Mouse (Mus musculus): ENCODE measurements around the gene Tnfrsf1a. TPM values are rescaled to one million over a fixed set of nuclear protein-coding genes. Genes with fewer than 3 reads are reported as not detected.
"Not testable (repeated sequence)": the region's sequence is repeated elsewhere in the genome, so short reads cannot be mapped to it uniquely, and the experiment has no call there.

Gene Tnfrsf1a
- 100 to 1,000 TPM; 242 to 262 TPM for total RNA-seq (2021)
- long read RNA-seq, experiment 1, transcript Tnfrsf1a-201 (10 exons, 2,156 nt): major isoform, 53 of 106 reads
- long read RNA-seq, experiment 1, partial matches to known transcripts: 50 of 106 reads
- long read RNA-seq, experiment 1, other reads (novel, unspliced or antisense): 3 of 106 reads
- long read RNA-seq, experiment 2, transcript Tnfrsf1a-201 (10 exons, 2,156 nt): major isoform, 42 of 57 reads
- long read RNA-seq, experiment 2, partial matches to known transcripts: 7 of 57 reads
- long read RNA-seq, experiment 2, other reads (novel, unspliced or antisense): 6 of 57 reads

DNA sequence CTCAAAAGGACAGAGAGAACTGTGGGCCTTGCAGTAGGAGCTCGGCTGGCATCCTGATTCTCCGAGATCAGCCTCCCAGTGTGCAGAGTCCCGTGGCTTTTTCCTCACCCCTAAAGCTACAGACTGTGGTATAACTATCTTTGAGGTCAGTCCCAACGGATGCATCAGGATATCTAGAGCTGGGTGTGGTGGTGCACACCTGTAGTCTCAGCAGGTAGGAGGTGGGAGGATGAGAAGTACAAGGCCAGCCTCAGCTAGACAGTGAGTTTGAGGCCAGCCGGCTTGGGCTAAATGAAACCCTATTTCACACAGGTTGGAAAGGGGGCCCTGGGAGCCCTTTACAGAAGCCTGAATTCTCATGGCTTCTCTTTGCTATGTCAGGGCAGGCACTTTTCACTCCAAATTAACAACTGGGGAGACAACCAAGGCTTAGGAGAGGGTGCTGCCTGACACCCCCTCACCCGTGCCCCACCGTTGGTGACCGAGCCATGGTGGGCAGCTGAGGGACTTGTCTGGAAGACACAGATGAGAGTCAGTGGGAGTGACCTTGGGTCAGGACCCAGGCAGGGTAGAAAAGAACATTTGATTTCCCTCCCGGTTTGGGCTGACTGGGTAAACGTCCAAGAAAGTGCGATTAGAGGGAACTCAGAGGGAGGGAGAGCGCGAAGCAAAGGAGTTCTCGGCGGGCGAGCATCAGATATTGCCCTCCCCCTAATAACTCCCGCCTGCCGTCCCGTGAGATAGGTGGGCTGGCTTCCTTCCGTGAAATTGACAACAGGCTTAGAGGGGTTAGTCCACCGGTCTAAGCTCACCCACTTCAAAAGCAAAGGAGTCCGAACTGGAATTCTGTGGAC is at the start of gene Tnfrsf1a:
Gene Tnfrsf1a, plus strand, starts transcription at position 642 of the 854 bp plus-strand sequence.
- peak in 1 of 2 experiments; percentile 24 for DNase-seq

DNA sequence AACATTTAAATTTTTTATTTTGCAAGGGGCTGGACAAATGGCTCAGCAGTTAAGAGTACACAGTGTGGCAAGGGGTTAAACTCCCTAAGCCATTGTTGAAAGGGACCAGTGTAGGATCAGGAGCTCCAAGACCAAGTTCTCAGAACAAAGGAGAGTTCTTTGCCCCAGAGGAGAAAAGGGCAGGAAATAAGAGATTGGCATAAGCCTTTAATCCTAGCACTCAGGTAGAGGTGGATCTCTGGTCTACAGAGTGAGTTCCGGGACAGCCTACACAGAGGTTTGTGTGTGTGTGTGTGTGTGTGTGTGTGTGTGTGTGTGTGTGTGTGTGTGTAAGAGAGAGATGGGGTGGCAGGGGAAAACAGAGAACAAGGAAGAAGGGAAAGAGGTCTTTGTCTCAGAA is 48.2 kb upstream of the Tnfrsf1a start:
- no peak for DNase-seq

- peak in 1 of 2 experiments; percentile 42 for DNase-seq
Observed at GRCm38 (mm10) chr6:125302231-125302982, 46.8 kb upstream of the Tnfrsf1a start.

DNA sequence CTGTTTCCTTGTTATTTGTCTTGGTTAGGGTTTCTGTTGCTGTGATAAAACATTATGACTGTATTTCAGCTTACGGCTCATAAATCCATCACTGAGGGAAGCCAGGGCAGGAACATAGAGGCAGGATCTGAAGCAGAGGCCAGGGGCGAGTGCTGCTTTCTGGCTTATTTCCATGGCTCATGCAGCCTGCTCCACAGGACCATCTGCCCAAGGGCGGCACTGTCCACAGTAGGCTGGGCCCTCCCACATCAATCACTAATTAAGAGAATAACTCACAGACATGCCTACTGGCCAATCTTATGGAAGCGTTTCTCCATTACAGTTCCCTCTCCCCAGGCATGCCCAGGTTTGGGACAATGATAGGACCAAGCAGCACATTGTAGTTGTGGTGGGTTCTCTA is 45.9 kb upstream of the Tnfrsf1a start:
- DNase-seq: no peak

- DNase-seq: not testable (repeated sequence)
Observed at GRCm38 (mm10) chr6:125304408-125304807, 44.8 kb upstream of the Tnfrsf1a start.

GRCm38 (mm10) chr6:125305465-125305864 is 43.7 kb upstream of the Tnfrsf1a start:
- no peak for DNase-seq

DNA sequence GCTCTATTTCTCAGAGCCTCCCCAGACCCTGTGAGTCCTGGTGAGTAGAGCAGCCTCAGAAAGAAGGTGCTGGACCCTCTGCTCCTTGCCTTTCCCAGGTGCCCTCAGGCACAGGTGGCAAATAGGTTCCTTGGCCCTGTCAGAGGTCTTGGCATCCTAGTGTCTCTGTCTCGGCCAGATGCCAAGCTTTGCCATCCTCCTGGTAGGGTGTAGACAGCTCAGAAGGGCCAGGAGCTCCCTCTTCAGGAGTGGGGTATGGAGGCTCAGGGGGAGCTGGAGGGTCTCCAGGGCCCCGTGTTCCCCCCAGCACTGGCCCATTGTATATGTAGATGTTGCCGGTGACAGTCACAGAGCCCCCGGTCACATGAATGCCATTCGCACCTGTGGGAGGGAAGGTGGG is 42.1 kb upstream of the Tnfrsf1a start:
- no peak for DNase-seq

DNA sequence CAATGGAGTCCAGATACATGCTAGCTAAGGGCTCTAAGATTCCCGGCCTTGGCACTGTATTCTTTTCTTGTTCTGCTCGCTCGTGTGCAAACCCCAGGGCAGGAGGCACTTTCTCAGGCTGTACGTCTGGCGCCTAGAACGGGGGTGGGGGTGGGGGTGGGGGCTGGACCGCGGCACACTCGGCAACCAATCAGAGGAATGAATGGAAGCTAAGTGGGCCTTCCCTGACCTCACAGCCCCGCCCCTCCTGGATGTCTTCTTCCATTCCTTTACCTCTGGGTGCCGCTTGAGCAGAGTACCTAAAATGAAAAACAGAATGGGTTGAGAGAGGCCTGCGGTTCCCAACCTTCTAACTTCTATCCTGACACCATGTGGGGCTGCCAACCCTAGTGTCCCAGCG is 40.2 kb upstream of the Tnfrsf1a start:
- DNase-seq: no peak

GRCm38 (mm10) chr6:125309406-125309805 is 39.8 kb upstream of the Tnfrsf1a start:
- no peak for DNase-seq

DNA sequence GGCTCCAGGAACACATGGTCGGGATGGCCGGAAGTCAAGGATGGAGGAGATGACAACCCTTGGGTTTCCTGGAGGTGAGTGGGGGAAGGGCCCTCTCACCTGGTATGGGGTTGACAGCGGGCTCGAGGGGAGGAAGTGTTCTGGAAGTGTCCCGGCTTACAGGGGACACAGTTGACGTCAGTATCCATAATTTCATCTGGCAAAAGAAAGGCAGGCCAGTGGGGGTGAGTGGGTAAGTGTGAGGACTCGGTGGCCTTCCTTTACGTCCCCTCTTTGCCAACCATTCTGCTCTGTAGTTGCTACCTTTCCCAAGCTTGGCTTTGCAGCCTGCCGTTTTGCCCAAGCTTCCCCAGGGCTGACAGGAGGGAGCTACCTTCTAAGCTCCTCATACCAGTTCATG is 37.0 kb upstream of the Tnfrsf1a start:
- DNase-seq: no peak

GRCm38 (mm10) chr6:125312581-125313355 is 36.4 kb upstream of the Tnfrsf1a start:
- DNase-seq: peak; percentile 33 to 52

DNA sequence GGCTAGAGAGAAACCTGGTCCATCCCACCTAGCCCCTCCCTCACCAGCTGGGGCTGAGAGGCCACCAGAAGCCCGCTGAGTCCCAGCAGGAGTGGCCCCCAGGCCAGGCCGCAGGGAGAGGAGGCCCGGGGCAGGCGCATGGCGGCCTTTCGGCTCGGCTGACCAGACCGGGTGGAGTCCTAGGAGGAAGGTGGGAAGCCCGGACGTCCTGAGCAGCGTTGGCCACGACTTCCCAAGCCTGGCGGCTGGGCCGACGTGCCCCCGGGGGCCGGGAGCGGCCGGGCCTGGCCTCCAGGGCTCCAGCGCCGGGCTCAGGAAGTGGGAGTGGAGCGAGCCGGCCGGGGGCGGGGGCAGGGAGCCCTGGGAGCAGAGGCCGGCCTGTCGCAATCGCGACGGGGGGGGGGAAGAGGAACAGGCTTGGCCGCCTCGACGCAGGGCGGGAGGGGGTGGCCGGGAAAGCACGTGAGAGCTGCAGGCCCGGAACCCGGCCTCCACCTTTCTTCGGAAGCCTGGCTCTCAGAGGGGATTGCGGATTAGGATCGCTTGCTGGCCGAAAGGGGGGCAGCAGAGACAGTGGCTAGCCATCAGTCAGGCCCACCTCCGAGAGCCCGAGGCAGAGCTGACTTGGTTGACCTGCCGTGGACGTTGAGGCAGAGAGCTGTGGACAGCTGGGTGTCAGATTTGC is 35.5 kb upstream of the Tnfrsf1a start, which contains the start of gene Ltbr:
Gene Ltbr, minus strand, starts transcription at position 340 of the 685 bp plus-strand sequence.
- peak; percentile 94 to 98 for DNase-seq

DNA sequence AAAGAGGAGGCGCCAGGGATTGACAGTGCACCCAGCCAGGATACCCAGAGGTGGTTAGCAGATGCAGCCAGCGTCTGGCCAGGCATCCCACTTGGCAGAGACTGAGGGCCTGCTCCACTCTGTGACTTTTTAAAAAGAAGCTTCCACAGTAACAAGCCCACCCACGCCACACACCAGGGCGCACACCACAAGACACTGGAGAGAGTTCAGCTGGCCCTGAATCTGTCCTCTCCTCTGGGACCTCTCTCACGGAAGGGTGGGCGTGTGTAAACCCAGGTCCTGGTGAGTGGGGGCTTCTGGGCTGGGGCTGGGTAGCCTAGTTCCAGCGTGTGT is 35.0 kb upstream of the Tnfrsf1a start:
- DNase-seq: no peak

DNA sequence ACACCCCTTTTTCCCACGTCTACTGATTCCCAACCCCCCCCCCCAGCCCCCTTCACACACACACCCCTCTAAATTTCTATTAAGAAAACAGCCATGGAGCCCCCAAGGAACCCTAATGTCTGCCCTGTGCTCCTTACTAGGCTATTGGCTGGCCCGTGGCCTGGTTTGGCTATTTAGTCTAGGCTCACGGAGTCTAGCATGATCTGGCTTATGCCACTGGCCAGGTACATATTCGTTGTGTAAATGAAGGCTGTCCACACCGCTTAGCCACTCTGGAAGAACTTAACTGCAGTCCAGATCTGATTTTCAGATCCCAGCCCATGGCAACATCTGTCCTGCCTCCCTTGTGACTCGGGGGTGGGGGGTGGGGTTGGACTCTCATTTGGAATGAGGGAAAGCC is 34.4 kb upstream of the Tnfrsf1a start:
- no peak for DNase-seq

DNA sequence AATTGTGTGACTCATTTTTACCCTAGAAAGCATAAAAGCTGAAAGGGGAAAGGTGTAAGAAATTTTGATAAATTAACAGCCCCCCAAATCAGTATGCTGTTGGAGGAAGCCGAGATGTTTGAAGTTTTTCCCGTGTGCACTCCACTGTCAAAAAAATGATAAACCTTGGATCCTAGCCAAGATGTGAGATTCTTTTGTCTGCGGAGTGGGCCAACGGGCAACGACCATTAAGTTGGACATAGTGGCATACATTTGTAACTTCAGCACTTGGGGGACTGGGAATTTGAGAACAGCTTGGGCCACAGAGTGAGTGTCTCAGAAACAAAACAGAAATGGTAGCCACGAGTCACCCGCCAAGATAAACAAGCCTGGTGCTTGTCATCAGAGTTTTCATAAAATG is 32.1 kb upstream of the Tnfrsf1a start:
- DNase-seq: no peak

DNA sequence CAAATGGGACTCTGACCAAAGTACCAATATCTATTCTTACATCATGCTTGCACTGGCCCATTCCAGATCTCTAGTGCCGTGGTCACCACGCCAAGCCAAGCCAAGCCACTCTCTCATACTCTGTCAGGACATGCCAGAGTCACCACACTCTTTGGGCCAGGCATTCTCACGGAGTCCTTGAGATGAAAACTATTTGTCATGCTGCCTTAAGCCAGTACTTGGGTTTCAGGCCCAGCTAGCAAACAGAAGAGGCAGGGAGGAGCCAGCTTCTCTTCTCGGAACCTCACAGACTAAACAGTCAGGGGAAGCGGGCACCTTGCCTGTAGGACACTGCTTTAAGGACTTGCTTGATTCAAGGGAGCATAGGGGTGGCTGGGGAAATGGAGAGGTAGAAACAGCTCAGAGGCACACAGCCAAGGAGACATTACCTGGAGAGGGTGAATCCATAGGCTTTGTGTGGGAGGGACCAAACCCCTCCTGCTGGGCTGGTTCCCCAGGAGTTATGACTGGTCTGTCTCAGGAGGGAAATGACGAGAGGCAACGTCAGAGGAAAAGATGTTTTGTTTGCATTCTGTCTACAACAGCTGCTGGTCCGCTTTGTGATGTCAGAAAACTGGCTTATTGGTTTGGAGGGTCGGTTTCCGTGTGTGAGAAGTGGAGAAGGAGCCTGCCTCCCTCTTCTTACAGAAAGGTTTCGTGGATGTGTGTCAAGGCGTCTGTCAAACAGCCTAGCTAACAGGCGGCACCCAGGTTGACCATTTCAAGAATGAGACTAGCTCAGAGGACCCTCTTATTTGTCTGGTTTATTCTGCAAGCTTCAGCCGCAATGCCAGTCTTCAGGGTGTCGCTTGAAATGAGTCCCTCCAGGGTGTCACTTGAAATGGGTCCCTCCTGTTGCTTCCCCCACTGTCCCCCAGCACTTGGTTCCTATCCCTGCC is 29.9 kb upstream of the Tnfrsf1a start:
- DNase-seq: peak; percentile 70 to 80

DNA sequence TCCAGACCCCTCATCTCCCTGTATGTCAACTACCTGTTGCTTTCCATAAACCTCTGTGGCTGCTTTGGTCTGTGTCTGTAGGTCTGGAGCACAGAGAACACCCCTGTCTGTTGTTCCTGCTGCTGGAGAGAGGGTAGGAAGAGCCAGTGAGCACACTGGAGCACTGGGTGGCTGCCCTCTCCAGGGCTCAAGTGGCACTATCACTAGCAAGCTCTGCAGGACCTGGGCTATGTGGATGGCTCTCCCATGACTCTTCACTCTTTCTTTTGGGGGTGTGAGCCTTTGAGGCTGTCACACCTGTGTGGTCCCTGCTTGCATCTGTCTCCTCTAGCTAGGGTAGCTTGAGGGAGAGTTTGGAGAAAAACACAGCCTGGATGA is 29.3 kb upstream of the Tnfrsf1a start:
- DNase-seq: no peak

DNA sequence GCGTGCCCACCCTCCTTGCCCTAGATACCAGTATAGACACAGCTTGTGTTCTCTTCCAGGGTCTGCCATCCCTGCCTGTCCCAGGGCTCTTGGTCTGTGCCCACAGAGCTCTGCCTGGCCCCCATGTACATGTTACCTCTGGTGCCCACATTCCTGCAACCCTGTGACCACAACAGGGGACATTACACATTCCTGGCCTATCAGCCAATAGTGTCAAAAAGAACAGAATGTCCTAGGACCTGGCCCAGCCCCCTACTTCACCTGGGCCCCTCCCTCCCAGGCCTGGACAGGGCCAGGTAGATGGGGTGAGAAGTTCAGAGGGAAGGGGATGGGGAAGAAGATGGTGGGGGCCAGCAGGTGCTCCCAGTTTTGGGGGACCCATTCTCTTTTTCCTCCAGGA is 28.8 kb upstream of the Tnfrsf1a start, which contains the start of gene Scnn1a:
Gene Scnn1a, plus strand, starts transcription at position 337 of the 400 bp plus-strand sequence.
- DNase-seq: no peak

GRCm38 (mm10) chr6:125321114-125321855 is 27.9 kb upstream of the Tnfrsf1a start:
- DNase-seq: no peak

Measured in adrenal gland, postnatal 36 days (tissue).